Mouse (Mus musculus): ENCODE measurements around the gene Kcnd1. TPM values are rescaled to one million over a fixed set of nuclear protein-coding genes. Genes with fewer than 3 reads are reported as not detected.

The Kcnd1 gene
- under 1 TPM; 0.21 to 0.61 TPM for polyA plus RNA-seq (2017; shearing (Covaris generic))

DNA sequence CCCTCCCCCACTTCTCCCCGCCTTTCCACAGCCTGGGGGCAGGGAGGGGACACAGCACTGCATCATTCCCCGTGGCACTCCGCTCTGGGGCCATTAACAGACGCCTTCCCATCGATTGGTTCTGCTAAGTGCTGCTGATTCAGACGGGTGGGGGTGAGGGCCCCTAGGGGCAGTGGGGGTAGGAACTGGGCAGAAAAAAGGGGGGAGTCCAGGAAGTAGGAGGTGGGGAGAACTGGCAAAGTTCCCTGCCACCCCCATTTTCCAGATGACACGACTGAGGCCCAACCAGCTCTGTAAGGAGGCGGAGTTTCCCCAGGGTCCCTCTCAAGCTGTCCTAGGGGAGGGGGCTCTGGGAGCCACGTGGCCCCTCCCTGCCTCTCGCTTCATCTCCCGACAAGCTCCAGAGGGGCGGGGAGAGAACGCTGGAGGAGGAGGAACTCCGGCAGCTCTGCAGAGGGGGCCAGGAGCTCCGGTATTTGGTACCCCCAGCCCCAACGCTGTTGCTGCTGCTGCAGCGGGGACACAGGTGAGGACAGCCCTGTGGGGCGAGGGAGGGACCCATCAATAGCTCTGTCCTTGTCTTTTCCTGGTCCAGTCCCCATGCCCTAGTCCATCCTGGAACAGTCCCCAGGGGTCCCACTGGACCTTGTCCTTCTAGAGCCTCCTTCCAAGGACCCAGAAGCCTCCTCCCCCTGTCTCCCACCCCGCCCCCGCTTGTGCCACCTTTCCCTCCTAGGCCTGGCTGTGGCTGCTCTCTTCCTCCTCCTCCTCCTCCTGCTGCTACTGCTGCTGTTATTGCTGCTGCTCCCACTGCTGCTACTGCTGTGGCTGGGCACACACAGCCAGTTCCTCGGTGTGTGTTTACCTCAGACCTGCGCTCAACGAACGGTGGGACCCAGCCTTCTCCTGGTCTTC, at the start of gene Kcnd1:
Gene Kcnd1 (plus strand): TSS at position 425 of the 915 bp plus-strand sequence.

GRCm38 (mm10) chrX:7789542-7790136, 32.5 kb upstream of the Kcnd1 start, which contains the start of gene Gripap1:
TSS of gene Gripap1 (plus strand) at chrX:7789765.

GRCm38 (mm10) chrX:7841163-7842162, 19.4 kb downstream of the Kcnd1 start, which contains the start of gene Otud5:
TSS of gene Otud5 (plus strand) at chrX:7841364.

GRCm38 (mm10) chrX:7878007-7878419, 55.9 kb downstream of the Kcnd1 start, which contains the start of gene Pim2:
TSS of gene Pim2 (plus strand) at chrX:7878262.

DNA sequence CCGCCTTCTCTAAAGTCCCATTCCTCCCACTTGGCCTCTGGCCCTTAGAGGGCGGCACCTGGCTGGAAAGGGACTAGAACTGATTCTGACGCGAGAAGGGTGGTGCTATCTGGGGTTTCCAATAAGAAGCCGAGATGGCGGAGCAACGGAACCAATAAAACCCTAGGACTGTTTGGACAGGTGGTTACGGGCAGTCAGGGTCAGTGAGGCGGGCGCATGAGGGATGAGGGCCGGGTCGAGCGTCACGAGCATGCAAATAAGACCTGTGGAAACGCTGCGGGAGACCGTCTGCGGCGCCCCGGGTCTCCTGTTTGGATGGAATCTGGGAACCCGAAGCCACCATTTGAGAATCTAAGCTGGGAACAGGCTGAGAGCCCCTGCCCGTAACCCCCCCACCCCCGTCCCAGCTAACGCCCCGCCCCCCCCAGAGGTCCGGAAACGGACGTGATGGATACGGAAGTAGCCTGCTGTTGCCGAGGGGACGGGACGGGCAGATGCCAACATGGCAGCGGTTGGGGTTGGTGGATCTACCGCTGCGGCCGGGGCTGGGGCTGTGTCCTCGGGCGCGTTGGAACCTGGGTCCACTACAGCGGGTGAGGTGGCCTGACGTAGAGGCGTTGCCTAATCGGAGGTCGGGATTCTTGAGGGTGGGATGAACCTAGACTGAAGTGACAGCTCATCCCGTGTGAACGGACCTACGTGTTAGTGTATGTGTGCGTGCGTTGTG, 61.9 kb downstream of the Kcnd1 start, which contains the start of gene Slc35a2:
Gene Slc35a2 (plus strand): TSS at position 188 of the 727 bp plus-strand sequence.

Other genes starting within 250 kb of the Kcnd1 start
- gene Foxp3, start 248.6 kb upstream of the Kcnd1 start, polyA plus RNA-seq (2017; shearing (Covaris generic)): 100 to 1,000 TPM; 131 to 160 TPM
- 10 to 100 TPM; 13.0 to 20.2 TPM for gene Ppp1r3f, start 248.0 kb upstream of the Kcnd1 start, polyA plus RNA-seq (2017; shearing (Covaris generic))
- gene Ccdc22, start 216.8 kb upstream of the Kcnd1 start, polyA plus RNA-seq (2017; shearing (Covaris generic)): 10 to 100 TPM; 14.3 to 20.4 TPM
- gene Cacna1f, start 215.2 kb upstream of the Kcnd1 start, polyA plus RNA-seq (2017; shearing (Covaris generic)): not detected
- 10 to 100 TPM in 1 of 2 experiments, 1 to 10 TPM in 1; 9.8 to 11.2 TPM for gene Syp, start 183.8 kb upstream of the Kcnd1 start, polyA plus RNA-seq (2017; shearing (Covaris generic))
- gene Prickle3, start 165.0 kb upstream of the Kcnd1 start, polyA plus RNA-seq (2017; shearing (Covaris generic)): 10 to 100 TPM; 20.7 to 26.7 TPM
- gene Plp2, start 150.9 kb upstream of the Kcnd1 start, polyA plus RNA-seq (2017; shearing (Covaris generic)): 100 to 1,000 TPM; 131 to 140 TPM
- under 1 TPM; 0.07 to 0.15 TPM for gene Magix, start 141.0 kb upstream of the Kcnd1 start, polyA plus RNA-seq (2017; shearing (Covaris generic))
- 10 to 100 TPM; 53.2 to 55.6 TPM for gene Gpkow, start 125.2 kb upstream of the Kcnd1 start, polyA plus RNA-seq (2017; shearing (Covaris generic))
- 10 to 100 TPM; 79.2 to 82.1 TPM for gene Wdr45, start 108.0 kb upstream of the Kcnd1 start, polyA plus RNA-seq (2017; shearing (Covaris generic))
- gene Gm45208, start 100.0 kb upstream of the Kcnd1 start, polyA plus RNA-seq (2017; shearing (Covaris generic)): not detected
- 10 to 100 TPM; 23.5 to 24.1 TPM for gene Praf2, start 93.8 kb upstream of the Kcnd1 start, polyA plus RNA-seq (2017; shearing (Covaris generic))
- not detected for gene Ccdc120, start 71.4 kb upstream of the Kcnd1 start, polyA plus RNA-seq (2017; shearing (Covaris generic))
- 10 to 100 TPM; 25.7 to 39.5 TPM for gene Tfe3, start 59.7 kb upstream of the Kcnd1 start, polyA plus RNA-seq (2017; shearing (Covaris generic))
- gene Gripap1, start 32.5 kb upstream of the Kcnd1 start, polyA plus RNA-seq (2017; shearing (Covaris generic)): 10 to 100 TPM; 74.5 to 78.6 TPM
- gene Otud5, start 19.1 kb downstream of the Kcnd1 start, polyA plus RNA-seq (2017; shearing (Covaris generic)): 100 to 1,000 TPM; 135 to 174 TPM
- gene Pim2, start 56.0 kb downstream of the Kcnd1 start, polyA plus RNA-seq (2017; shearing (Covaris generic)): 100 to 1,000 TPM in 1 of 2 experiments, 10 to 100 TPM in 1; 57.1 to 169 TPM
- gene Slc35a2, start 61.7 kb downstream of the Kcnd1 start, polyA plus RNA-seq (2017; shearing (Covaris generic)): 10 to 100 TPM; 21.5 to 29.9 TPM
- gene Pqbp1, start 77.0 kb downstream of the Kcnd1 start, polyA plus RNA-seq (2017; shearing (Covaris generic)): 100 to 1,000 TPM in 1 of 2 experiments, 10 to 100 TPM in 1; 99.4 to 142 TPM
- 100 to 1,000 TPM; 122 to 162 TPM for gene Timm17b, start 77.1 kb downstream of the Kcnd1 start, polyA plus RNA-seq (2017; shearing (Covaris generic))
- gene Gm10491, start 85.5 kb downstream of the Kcnd1 start, polyA plus RNA-seq (2017; shearing (Covaris generic)): not detected
- gene Gm10490, start 87.3 kb downstream of the Kcnd1 start, polyA plus RNA-seq (2017; shearing (Covaris generic)): not detected
- not detected for gene Pcsk1n, start 97.5 kb downstream of the Kcnd1 start, polyA plus RNA-seq (2017; shearing (Covaris generic))
- gene Eras, start 106.3 kb downstream of the Kcnd1 start, polyA plus RNA-seq (2017; shearing (Covaris generic)): not detected
- 10 to 100 TPM; 10.8 to 15.6 TPM for gene Hdac6, start 125.6 kb downstream of the Kcnd1 start, polyA plus RNA-seq (2017; shearing (Covaris generic))
- 10 to 100 TPM; 23.4 to 63.7 TPM for gene Gata1, start 155.8 kb downstream of the Kcnd1 start, polyA plus RNA-seq (2017; shearing (Covaris generic))
- gene Glod5, start 196.2 kb downstream of the Kcnd1 start, polyA plus RNA-seq (2017; shearing (Covaris generic)): not detected

All from activated CD4-positive, CD25-positive, alpha-beta regulatory T cell (primary cell).